Mouse (Mus musculus): ENCODE measurements around the gene Tmem104. TPM values are rescaled to one million over a fixed set of nuclear protein-coding genes. Genes with fewer than 3 reads are reported as not detected.
A peak's percentile ranks its signal among the peaks of the same experiment; 100 is the strongest.

Tmem104 gene
- polyA plus RNA-seq, 1 experiment from 2014 or later: 15.1 TPM

GRCm38 (mm10) chr11:115169430-115169829, 17.9 kb upstream of the Tmem104 start:
- Histone ChIP-seq H3K4me1 (replicated peaks) (peaks cover 39% of the 10 kb centered on the region), H3K36me3 (no peaks in the 10 kb centered on the region), H3K9me3 (no peaks in the 10 kb centered on the region), H3K4me3 (no peak overlapping the region), H3K27ac (replicated peaks) (no peak overlapping the region), H3K27me3 (peaks cover 16% of the 10 kb centered on the region; the same call in 1 of the 2 replicates), H3K4me2 (no peak overlapping the region), H3K9ac (no peak overlapping the region)
- ATAC-seq (ENCODE audit: low FRiP score, low read depth): no peak
- 86% methylated on average over 4 of the region's 4 CpGs for WGBS

DNA sequence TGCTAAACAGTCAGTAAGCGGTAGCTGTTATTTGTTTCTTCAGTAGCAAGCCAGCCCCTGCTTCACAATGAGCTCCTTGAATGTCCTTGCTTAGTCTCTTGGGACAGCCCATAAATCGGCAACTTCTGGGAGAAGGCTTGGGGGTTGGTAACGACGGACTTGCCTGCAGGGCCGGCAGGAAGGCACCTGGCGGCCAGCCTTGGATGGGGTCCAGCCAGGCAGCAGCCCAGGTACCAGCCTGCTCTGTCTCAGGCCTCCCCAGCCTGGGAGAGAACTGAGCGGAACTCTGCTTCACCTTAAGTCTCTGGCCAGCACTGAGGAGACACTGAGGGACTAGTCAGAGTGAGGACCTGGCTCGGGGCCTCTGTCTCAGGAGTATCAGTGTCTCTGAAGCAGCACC, 16.2 kb upstream of the Tmem104 start:
- Histone ChIP-seq H3K27ac (replicated peaks) (no peak overlapping the region), H3K9ac (no peak overlapping the region), H3K36me3 (no peaks in the 10 kb centered on the region), H3K4me3 (no peak overlapping the region), H3K27me3 (peaks cover 15% of the 10 kb centered on the region; the same call in 1 of the 2 replicates), H3K4me2 (no peak overlapping the region), H3K4me1 (replicated peaks) (peaks cover 48% of the 10 kb centered on the region), H3K9me3 (no peaks in the 10 kb centered on the region)
- 39% methylated on average over 8 of the region's 8 CpGs for WGBS
- no peak for ATAC-seq (ENCODE audit: low FRiP score, low read depth)

DNA sequence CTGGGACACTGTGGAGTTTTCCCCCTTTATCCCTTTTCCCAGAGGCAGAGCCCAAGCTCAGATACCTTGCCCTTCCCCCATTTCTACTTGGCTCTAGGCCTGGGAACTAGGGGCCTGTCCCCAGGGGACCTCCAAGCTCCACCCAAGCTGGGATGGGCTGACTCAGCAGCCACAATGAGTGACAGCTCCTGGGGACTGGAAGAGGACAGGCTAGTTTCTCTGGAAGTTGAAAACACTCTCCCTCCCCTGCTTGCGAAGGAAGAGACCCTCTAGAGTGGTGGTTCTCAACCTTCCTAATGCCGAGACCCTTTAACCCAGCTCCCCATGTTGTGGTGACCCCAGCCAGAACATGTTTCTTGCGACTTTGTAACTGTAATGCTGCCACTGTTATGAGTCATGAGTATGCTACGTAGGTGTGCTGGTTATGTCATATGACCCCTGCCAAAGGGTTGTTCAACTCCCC, 14.4 kb upstream of the Tmem104 start:
- ATAC-seq (ENCODE audit: low FRiP score, low read depth): 0 out of 2 replicates have a peak, but pooled peaks have one; percentile 19
- no peaks in the 10 kb centered on the region for H3K9me3 ChIP-seq
- H3K27ac ChIP-seq (replicated peaks): no peak overlapping the region
- H3K9ac ChIP-seq: no peak overlapping the region
- peaks cover 15% of the 10 kb centered on the region; the same call in 1 of the 2 replicates for H3K27me3 ChIP-seq
- H3K4me1 ChIP-seq (replicated peaks): peaks cover 65% of the 10 kb centered on the region
- H3K36me3 ChIP-seq: no peaks in the 10 kb centered on the region
- 0 out of 2 replicates have a peak overlapping the region, but pooled peaks have one; percentile 3 for H3K4me2 ChIP-seq
- WGBS: 33% methylated on average over 4 of the region's 4 CpGs
- no peak overlapping the region for H3K4me3 ChIP-seq

GRCm38 (mm10) chr11:115173549-115174339, 13.5 kb upstream of the Tmem104 start:
- Histone ChIP-seq H3K9me3 (no peaks in the 10 kb centered on the region), H3K4me3 (no peak overlapping the region), H3K4me1 (replicated peaks) (peaks cover 72% of the 10 kb centered on the region), H3K9ac (no peak overlapping the region; the same call in 1 of the 2 replicates), H3K36me3 (no peaks in the 10 kb centered on the region), H3K27me3 (peaks cover 15% of the 10 kb centered on the region; the same call in 1 of the 2 replicates), H3K27ac (replicated peaks) (no peak overlapping the region), H3K4me2 (peak overlapping the region; percentile 16; the same call in 1 of the 2 replicates)
- ATAC-seq (ENCODE audit: low FRiP score, low read depth): no peak
- 22% methylated on average over 16 of the region's 16 CpGs for WGBS

DNA sequence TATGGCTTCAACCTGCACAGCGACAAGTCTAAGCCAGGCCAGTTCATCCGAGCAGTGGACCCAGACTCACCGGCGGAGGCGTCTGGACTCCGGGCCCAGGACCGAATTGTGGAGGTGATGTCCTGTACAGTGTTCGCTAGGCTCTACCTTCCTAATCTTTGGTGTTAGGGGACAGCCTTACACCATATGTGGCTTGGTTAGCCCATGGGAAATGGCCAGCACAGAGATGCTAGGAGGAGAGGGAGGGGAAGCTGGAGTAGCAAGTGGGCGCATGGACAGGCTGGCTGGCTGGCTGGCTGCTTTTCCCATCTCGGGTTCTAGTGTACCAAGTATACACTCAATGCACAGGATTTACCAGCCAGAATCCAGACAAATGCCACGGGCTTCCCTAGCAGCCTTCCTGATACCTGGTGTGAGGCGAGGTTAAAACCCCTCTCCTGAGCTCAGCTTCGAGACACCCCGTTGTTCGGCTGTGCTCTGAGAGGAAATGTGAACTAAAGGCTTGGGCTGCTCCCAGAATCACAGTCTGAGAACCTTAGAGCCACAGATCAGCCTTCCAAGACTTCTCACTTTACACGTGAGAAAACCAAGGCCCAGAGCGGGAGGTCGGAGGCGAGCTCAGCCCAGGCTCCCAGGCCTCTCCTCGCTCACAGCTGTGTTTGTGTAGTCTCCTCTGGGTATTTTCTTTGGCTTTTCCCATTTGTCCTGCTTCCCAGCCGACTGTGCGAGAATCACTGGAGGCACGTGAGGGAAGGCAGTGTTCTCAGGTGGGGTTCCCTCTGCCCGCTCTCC, 10.7 kb upstream of the Tmem104 start:
- Histone ChIP-seq H3K36me3 (no peaks in the 10 kb centered on the region), H3K27ac (replicated peaks) (peak overlapping the region; percentile 27), H3K4me2 (no peak overlapping the region), H3K9ac (no peak overlapping the region), H3K27me3 (peaks cover 15% of the 10 kb centered on the region; the same call in 1 of the 2 replicates), H3K4me3 (no peak overlapping the region), H3K9me3 (no peaks in the 10 kb centered on the region), H3K4me1 (replicated peaks) (peaks cover 77% of the 10 kb centered on the region)
- ATAC-seq (ENCODE audit: low FRiP score, low read depth): no peak
- WGBS: 69% methylated on average over 24 of the region's 24 CpGs

- Histone ChIP-seq H3K27ac (replicated peaks) (peak overlapping the region; percentile 75), H3K4me2 (peak overlapping the region; percentile 24), H3K9ac (no peak overlapping the region), H3K27me3 (peaks cover 15% of the 10 kb centered on the region; the same call in 1 of the 2 replicates), H3K9me3 (no peaks in the 10 kb centered on the region), H3K4me1 (replicated peaks) (peaks cover 72% of the 10 kb centered on the region), H3K4me3 (no peak overlapping the region), H3K36me3 (no peaks in the 10 kb centered on the region)
- WGBS: 26% methylated on average over 10 of the region's 10 CpGs
- peak; percentile 78 for ATAC-seq (ENCODE audit: low FRiP score, low read depth)
Measured at GRCm38 (mm10) chr11:115177559-115178195, 9.6 kb upstream of the Tmem104 start.

GRCm38 (mm10) chr11:115178766-115179165, 8.5 kb upstream of the Tmem104 start:
- no peak for ATAC-seq (ENCODE audit: low FRiP score, low read depth)
- peak overlapping the region; percentile 75 for H3K27ac ChIP-seq (replicated peaks)
- H3K27me3 ChIP-seq: peaks cover 11% of the 10 kb centered on the region; the same call in 1 of the 2 replicates
- no peak overlapping the region for H3K9ac ChIP-seq
- H3K9me3 ChIP-seq: no peaks in the 10 kb centered on the region
- no peak overlapping the region for H3K4me2 ChIP-seq
- peaks cover 62% of the 10 kb centered on the region for H3K4me1 ChIP-seq (replicated peaks)
- no peak overlapping the region for H3K4me3 ChIP-seq
- H3K36me3 ChIP-seq: no peaks in the 10 kb centered on the region
- 80% methylated on average over 2 of the region's 2 CpGs for WGBS

- H3K27me3 ChIP-seq: peaks cover 7% of the 10 kb centered on the region; the same call in 1 of the 2 replicates
- no peak overlapping the region for H3K4me2 ChIP-seq
- H3K4me1 ChIP-seq (replicated peaks): peaks cover 57% of the 10 kb centered on the region
- H3K27ac ChIP-seq (replicated peaks): peak overlapping the region; percentile 75
- WGBS: 57% methylated on average over 6 of the region's 6 CpGs
- H3K36me3 ChIP-seq: no peaks in the 10 kb centered on the region
- H3K4me3 ChIP-seq: no peak overlapping the region
- H3K9ac ChIP-seq: no peak overlapping the region
- H3K9me3 ChIP-seq: no peaks in the 10 kb centered on the region
- ATAC-seq (ENCODE audit: low FRiP score, low read depth): peak; percentile 81
Measured at GRCm38 (mm10) chr11:115179191-115179590, 8.1 kb upstream of the Tmem104 start.

GRCm38 (mm10) chr11:115179881-115180280, 7.4 kb upstream of the Tmem104 start:
- Histone ChIP-seq H3K4me3 (no peak overlapping the region), H3K27ac (replicated peaks) (peak overlapping the region; percentile 62), H3K9me3 (no peaks in the 10 kb centered on the region), H3K4me2 (no peak overlapping the region), H3K27me3 (0 out of 2 replicates have a peak, but pooled peaks cover 3% of the 10 kb centered on the region), H3K9ac (no peak overlapping the region), H3K36me3 (no peaks in the 10 kb centered on the region), H3K4me1 (replicated peaks) (peaks cover 51% of the 10 kb centered on the region)
- WGBS: 69% methylated on average over 6 of the region's 6 CpGs
- no peak for ATAC-seq (ENCODE audit: low FRiP score, low read depth)

GRCm38 (mm10) chr11:115181913-115182638, 5.2 kb upstream of the Tmem104 start:
- Histone ChIP-seq H3K36me3 (no peaks in the 10 kb centered on the region), H3K4me3 (no peak overlapping the region), H3K27me3 (no peaks in the 10 kb centered on the region), H3K9me3 (no peaks in the 10 kb centered on the region), H3K4me2 (no peak overlapping the region), H3K4me1 (replicated peaks) (peaks cover 38% of the 10 kb centered on the region), H3K9ac (no peak overlapping the region), H3K27ac (replicated peaks) (no peak overlapping the region)
- WGBS: 23% methylated on average over 12 of the region's 12 CpGs
- ATAC-seq (ENCODE audit: low FRiP score, low read depth): no peak

GRCm38 (mm10) chr11:115184973-115185372, 2.3 kb upstream of the Tmem104 start:
- 66% methylated on average over 4 of the region's 4 CpGs for WGBS
- ATAC-seq (ENCODE audit: low FRiP score, low read depth): no peak
- Histone ChIP-seq H3K9me3 (no peaks in the 10 kb centered on the region), H3K9ac (no peak overlapping the region), H3K4me1 (replicated peaks) (peaks cover 27% of the 10 kb centered on the region), H3K4me3 (no peak overlapping the region), H3K27me3 (no peaks in the 10 kb centered on the region), H3K27ac (replicated peaks) (no peak overlapping the region), H3K4me2 (no peak overlapping the region), H3K36me3 (no peaks in the 10 kb centered on the region)
